ENCODE assay signal across 25 mouse cellular contexts in the genomic region with DNA sequence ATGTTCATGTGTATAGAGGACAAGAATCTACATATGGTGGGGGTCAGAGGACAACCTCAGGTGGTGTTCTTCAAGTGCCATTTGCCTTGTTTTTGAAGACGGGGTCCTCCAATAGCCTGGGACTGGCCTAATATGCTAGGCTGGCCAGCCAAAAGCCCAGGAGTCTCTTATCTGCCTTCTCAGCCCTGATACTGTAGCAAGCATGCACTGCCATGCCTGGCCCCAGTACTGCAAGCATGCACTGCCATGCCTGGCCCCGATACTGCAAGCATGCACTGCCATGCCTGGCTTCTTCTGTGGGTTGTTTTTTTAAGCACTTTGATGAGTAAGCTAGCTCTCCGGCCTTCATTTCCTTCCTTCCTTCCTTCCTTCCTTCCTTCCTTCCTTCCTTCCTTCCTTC.
DNase-seq lines count a peak whose midpoint lies in the region; ATAC-seq and TF ChIP-seq lines count a peak whose summit lies in the region.
"Had no signal": no experiment of that assay in that cellular context is flagged by ENCODE, and none has a peak within 500 bp of the region (broad histone marks: within the 10 kb centered on the region; RNA-seq: fewer than 3 reads in every experiment).

No protein-coding gene starts in this region.

- H3K4me2 ChIP-seq in liver, embryonic 12.5 days: no peak overlapping the region
- no peak overlapping the region for H3K4me2 ChIP-seq in liver, embryonic 11.5 days
- H3K4me2 ChIP-seq: embryonic facial prominence, embryonic 12.5 days; embryonic facial prominence, embryonic 15.5 days; forebrain, embryonic 13.5 days; heart, embryonic 12.5 days; heart, embryonic 15.5 days; hindbrain, embryonic 13.5 days had no signal

- no peaks in the 10 kb centered on the region for H3K36me3 ChIP-seq in liver, embryonic 12.5 days
- H3K36me3 ChIP-seq in liver, embryonic 11.5 days (ENCODE audit: control insufficient read depth, insufficient read depth, low read length): no peaks in the 10 kb centered on the region
- no peaks in the 10 kb centered on the region for H3K36me3 ChIP-seq in forebrain, embryonic 10.5 days (replicated peaks)
- H3K36me3 ChIP-seq: embryonic facial prominence, embryonic 12.5 days; embryonic facial prominence, embryonic 15.5 days; heart, embryonic 12.5 days; heart, embryonic 15.5 days; hindbrain, embryonic 10.5 days; hindbrain, embryonic 13.5 days had no signal

- no peak overlapping the region for H3K9ac ChIP-seq in liver, embryonic 12.5 days
- H3K9ac ChIP-seq in liver, embryonic 11.5 days (ENCODE audit: low read depth, low read length): no peak overlapping the region
- H3K9ac ChIP-seq: embryonic facial prominence, embryonic 12.5 days; embryonic facial prominence, embryonic 15.5 days; forebrain, embryonic 13.5 days; heart, embryonic 12.5 days; heart, embryonic 15.5 days; hindbrain, embryonic 13.5 days had no signal

- intact Hi-C loops in gastrocnemius, adult 2 months (cut with DNase I): loop anchor here (5.0 kb wide), 1 partner anchor 36 kb away; no protein-coding TSS in a partner anchor
- intact Hi-C loops in gastrocnemius, postnatal 14 days (cut with DNase I; ENCODE audit: low total_unique reads): loop anchor here (5.0 kb wide), 1 partner anchor 46 kb away; no protein-coding TSS in a partner anchor

- DNase-seq in gastrocnemius, adult 2 months: no peak
- DNase-seq in gastrocnemius, postnatal 14 days: no peak
- no peak for DNase-seq in liver, embryonic 11.5 days (ENCODE audit: low spot score)
- no peak for DNase-seq in testis, postnatal 14 days (ENCODE audit: low spot score)
- DNase-seq in forebrain, embryonic 10.5 days (ENCODE audit: extremely low spot score, low spot score): no peak
- DNase-seq: adrenal gland, postnatal 10 days; adrenal gland, postnatal 36 days; cerebellum, adult 2 months; cerebellum, adult 9-11 months; cerebellum, postnatal 25 days; heart, adult 18-20 months; heart, postnatal 10 days; heart, postnatal 36 days had no signal

- peak overlapping the region; percentile 70 for H3K27ac ChIP-seq in gastrocnemius, adult 2 months
- H3K27ac ChIP-seq in liver, embryonic 12.5 days: no peak overlapping the region
- no peak overlapping the region for H3K27ac ChIP-seq in liver, embryonic 11.5 days (ENCODE audit: low read depth, low read length)
- no peak overlapping the region for H3K27ac ChIP-seq in forebrain, embryonic 10.5 days
- H3K27ac ChIP-seq: embryonic facial prominence, embryonic 12.5 days; embryonic facial prominence, embryonic 15.5 days; forebrain, embryonic 13.5 days; heart, embryonic 15.5 days; hindbrain, embryonic 10.5 days; hindbrain, embryonic 13.5 days had no signal

- H3K9me3 ChIP-seq in liver, embryonic 12.5 days (replicated peaks): no peaks in the 10 kb centered on the region
- H3K9me3 ChIP-seq in liver, embryonic 11.5 days (ENCODE audit: control insufficient read depth, low read length): no peaks in the 10 kb centered on the region
- H3K9me3 ChIP-seq in forebrain, embryonic 10.5 days: no peaks in the 10 kb centered on the region
- H3K9me3 ChIP-seq: embryonic facial prominence, embryonic 12.5 days; embryonic facial prominence, embryonic 15.5 days; forebrain, embryonic 13.5 days; heart, embryonic 12.5 days; heart, embryonic 15.5 days; hindbrain, embryonic 10.5 days; hindbrain, embryonic 13.5 days had no signal

- TF ChIP-seq CTCF in gastrocnemius, adult 2 months (IDR thresholded peaks at IDR 0.05): no peak

- H3K27me3 ChIP-seq in liver, embryonic 12.5 days (replicated peaks): peaks cover 9% of the 10 kb centered on the region
- H3K27me3 ChIP-seq in liver, embryonic 11.5 days (replicated peaks; ENCODE audit: control insufficient read depth, insufficient read depth, low read length): no peaks in the 10 kb centered on the region
- H3K27me3 ChIP-seq in forebrain, embryonic 10.5 days (ENCODE audit: poor library complexity, severe bottlenecking): no peaks in the 10 kb centered on the region
- H3K27me3 ChIP-seq: embryonic facial prominence, embryonic 12.5 days; embryonic facial prominence, embryonic 15.5 days; forebrain, embryonic 13.5 days; heart, embryonic 15.5 days; hindbrain, embryonic 13.5 days had no signal

- ATAC-seq in liver, embryonic 12.5 days: peak; percentile 60; the same call in 1 of the 2 replicates
- no peak; the same call in 1 of the 2 replicates for ATAC-seq in liver, embryonic 11.5 days (replicated peaks; ENCODE audit: low FRiP score)
- peak; percentile 33; the same call in 1 of the 2 replicates for ATAC-seq in megakaryocyte progenitor cell, adult 5-6 weeks (replicated peaks; ENCODE audit: poor library complexity)
- ATAC-seq: forebrain, embryonic 13.5 days; forebrain, embryonic 16.5 days; hindbrain, embryonic 16.5 days had no signal

- H3K4me3 ChIP-seq in gastrocnemius, adult 2 months: no peak overlapping the region
- H3K4me3 ChIP-seq in liver, embryonic 12.5 days: no peak overlapping the region
- H3K4me3 ChIP-seq in liver, embryonic 11.5 days (ENCODE audit: low read depth, low read length): no peak overlapping the region
- H3K4me3 ChIP-seq in forebrain, embryonic 10.5 days: no peak overlapping the region
- H3K4me3 ChIP-seq: embryonic facial prominence, embryonic 12.5 days; embryonic facial prominence, embryonic 15.5 days; erythroblast, embryonic 14.5 days; forebrain, embryonic 13.5 days; heart, embryonic 12.5 days; heart, embryonic 15.5 days; hindbrain, embryonic 10.5 days; hindbrain, embryonic 13.5 days had no signal

- 54% methylated on average over 3 of the region's 3 CpGs for WGBS in liver, embryonic 12.5 days (ENCODE audit: insufficient replicate concordance)
- WGBS in liver, embryonic 11.5 days: 59% methylated on average over 3 of the region's 3 CpGs
- 95% methylated on average over 3 of the region's 3 CpGs for WGBS in forebrain, embryonic 10.5 days

- peaks cover 22% of the 10 kb centered on the region for H3K4me1 ChIP-seq in liver, embryonic 12.5 days
- peaks cover 8% of the 10 kb centered on the region for H3K4me1 ChIP-seq in liver, embryonic 11.5 days (replicated peaks; ENCODE audit: control insufficient read depth, insufficient read depth, low read length)
- H3K4me1 ChIP-seq in forebrain, embryonic 10.5 days: peaks cover 30% of the 10 kb centered on the region
